Mouse (Mus musculus): ENCODE measurements at regions not wholly inside any gene's neighbourhood (a gene's known extent, or its start where the extent isn't known, plus 50 kb on each side); places are given as distances from the start of the nearest gene placed in this dataset.

DNA sequence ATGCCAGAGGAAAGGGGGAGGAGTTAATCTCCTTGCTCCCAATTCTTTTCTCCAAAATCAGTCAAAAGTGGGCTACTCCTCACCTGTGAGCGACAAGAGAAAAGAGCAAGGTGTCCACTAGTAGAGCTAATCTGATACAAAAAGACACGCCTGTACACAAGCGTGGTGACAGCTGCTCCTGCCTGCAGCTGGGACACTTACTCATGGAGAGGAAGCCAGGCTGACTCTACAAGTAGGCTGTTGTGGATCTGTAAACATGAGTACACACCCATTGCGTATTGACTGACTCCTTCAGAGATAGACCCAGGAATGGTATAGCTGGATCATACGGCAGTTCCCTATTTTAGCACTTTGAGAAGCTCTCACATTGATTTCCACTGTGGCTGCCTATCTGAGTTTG lies 129.7 kb downstream of the Nuak1 start:
- DNase-seq (ENCODE audit: low spot score) = no peak

DNA sequence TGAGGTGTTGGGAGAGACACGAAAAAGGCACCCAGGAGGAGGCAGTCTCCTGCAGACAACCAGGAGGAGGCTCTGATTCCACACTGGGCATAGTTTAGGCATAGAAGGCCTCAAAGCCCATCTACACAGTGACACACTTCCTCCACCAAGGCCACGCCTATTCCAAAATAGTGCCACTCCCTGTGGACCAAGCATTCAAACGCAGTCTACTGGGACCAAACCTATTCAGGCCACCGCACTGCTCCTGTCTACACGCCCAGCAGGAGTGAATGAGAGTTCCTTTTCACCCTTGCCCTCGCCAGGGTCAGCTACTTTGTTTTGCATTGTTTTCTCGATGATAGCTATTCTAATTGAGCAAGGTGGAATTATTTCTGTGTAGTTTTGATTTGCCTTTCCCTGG lies 127.7 kb downstream of the Nuak1 start:
- no peak for DNase-seq (ENCODE audit: low spot score)

DNA sequence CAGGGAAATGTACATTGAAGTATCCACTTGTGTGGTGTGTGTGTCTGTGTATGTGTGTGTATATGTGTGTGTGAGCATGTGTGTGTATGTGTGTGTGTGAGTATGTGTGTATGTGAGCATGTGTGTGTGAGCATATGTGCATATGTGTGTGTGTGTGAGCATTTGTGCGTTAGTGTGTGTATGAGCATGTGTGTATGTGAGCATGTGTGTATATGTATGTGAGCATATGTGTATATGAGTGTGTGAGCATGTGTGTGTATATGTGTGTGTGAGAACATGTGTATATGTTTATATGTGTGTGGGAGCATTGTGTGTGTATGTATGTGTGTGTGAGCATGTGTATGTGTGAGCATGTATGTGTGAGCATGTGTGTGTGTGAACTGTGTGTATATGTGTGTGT lies 123.5 kb downstream of the Nuak1 start:
- DNase-seq (ENCODE audit: low spot score) = no peak

DNA sequence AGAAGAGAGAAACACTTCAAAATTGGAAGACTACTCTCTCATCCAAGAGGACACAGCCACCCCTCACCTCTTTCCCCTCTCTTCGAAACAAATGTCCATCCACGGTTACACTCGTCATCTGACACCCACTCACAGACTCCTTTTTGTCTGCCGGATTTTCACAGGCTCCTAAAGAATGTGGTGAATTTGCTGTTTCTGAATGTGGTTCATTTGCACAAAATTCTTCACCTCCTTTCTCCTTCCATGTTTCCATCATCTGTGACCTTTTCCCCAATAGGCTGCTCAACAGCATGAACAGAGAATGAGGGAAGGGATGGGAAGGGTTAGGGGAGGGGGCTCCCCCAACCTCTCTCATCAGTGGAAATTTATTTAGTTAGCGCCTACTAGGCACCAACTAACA lies 122.4 kb downstream of the Nuak1 start:
- DNase-seq (ENCODE audit: low spot score) = no peak
